Mouse (Mus musculus): ENCODE measurements around the gene Sccpdh.

The Sccpdh gene

GRCm38 (mm10) chr1:179736483-179736882 lies 68.5 kb downstream of the Sccpdh start:
- DNase-seq = no peak
